Mouse (Mus musculus): ENCODE data around the gene Cacna1b. TPM values are rescaled to one million over a fixed set of nuclear protein-coding genes. Genes with fewer than 3 reads are reported as not detected.

Cacna1b gene
- polyA plus RNA-seq, 1 experiment from 2014 or later = 12.0 TPM

DNA sequence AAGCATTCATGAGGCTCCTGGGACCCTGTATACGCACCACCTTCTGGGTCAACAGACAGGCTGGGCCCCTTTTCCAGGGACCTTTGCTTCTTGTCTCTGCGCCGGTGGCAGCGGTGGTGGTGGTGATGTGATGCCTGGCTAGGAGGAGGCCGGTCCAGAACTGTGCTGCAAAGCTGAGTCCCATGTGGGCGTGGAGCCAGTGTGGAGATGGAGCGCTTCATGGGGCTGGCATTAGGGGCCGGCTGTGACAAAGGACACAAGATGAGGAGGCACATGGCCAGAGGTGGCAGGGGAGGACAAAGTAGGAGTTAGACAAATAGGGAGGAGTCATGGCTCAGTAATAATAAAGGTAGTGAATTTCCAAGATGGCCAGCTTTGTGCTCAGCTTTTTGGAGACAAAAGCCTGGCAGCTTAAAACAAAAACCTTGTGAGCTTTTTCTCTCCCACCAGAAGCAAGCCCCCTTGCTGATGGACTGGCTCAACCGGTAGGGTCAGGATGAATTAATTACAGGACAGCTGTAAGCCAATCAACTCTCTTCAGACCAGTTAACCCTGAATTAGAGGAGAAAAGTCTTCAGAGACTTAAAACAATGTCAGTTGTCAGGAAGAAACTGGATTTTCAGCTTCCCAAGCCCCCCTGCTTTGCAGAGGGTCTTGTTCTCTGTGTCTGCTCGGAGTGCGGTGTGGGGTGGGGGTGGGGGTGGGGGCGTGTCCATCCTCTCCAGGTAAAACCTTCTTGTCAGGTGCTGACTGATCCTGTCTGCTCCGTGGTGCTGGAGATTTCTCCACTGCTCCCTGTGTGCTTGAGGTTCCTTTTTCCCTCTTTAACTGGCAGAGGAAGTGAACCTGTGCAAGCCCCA, 154.8 kb downstream of the Cacna1b start:
- ATAC-seq (ENCODE audit: low FRiP score, low TSS enrichment) (0 out of 2 replicates have a peak, but pooled peaks have one; percentile 27), DNase-seq (peak; percentile 16)
- Histone ChIP-seq H3K9ac (replicated peaks; ENCODE audit: low read length) (no peak overlapping the region), H3K4me2 (ENCODE audit: low read length) (no peak overlapping the region), H3K9me3 (ENCODE audit: control insufficient read depth, low read length) (no peaks in the 10 kb centered on the region), H3K27me3 (ENCODE audit: control insufficient read depth, insufficient read depth, low read length) (no peaks in the 10 kb centered on the region), H3K4me3 (replicated peaks; ENCODE audit: low read depth, low read length) (no peak overlapping the region), H3K4me1 (ENCODE audit: control insufficient read depth, insufficient read depth, low read length) (no peaks in the 10 kb centered on the region), H3K36me3 (ENCODE audit: control insufficient read depth, insufficient read depth, low read length) (peaks cover 68% of the 10 kb centered on the region), H3K27ac (replicated peaks; ENCODE audit: low read depth, low read length) (no peak overlapping the region)
- 20% methylated on average over 13 of the region's 13 CpGs for WGBS

DNA sequence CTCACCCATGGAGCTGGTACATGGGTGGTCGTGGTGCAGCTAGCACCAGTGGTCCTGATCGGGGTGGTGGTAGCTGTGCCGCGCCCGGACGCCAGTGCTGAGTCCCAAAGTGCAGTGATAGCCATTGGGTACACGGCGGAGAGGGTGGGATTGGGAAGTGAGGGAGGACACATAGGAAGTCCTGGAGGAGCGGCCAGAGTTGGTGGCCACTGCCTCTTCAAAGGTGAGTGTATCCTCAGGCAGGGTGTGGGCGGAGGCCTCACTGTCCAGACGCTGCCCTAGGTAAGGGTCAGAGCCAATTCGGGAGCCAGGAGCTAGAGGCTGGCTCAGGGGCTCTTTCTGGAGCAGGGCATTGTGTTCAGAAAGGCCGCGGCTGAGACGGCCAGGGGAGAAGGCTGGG, 156.4 kb downstream of the Cacna1b start:
- H3K4me2 ChIP-seq (ENCODE audit: low read length) = no peak overlapping the region
- WGBS = 90% methylated on average over 15 of the region's 15 CpGs
- no peak overlapping the region for H3K4me3 ChIP-seq (replicated peaks; ENCODE audit: low read depth, low read length)
- DNase-seq = no peak
- H3K4me1 ChIP-seq (ENCODE audit: control insufficient read depth, insufficient read depth, low read length) = no peaks in the 10 kb centered on the region
- no peak for ATAC-seq (ENCODE audit: low FRiP score, low TSS enrichment)
- H3K36me3 ChIP-seq (ENCODE audit: control insufficient read depth, insufficient read depth, low read length) = peaks cover 56% of the 10 kb centered on the region
- H3K9me3 ChIP-seq (ENCODE audit: control insufficient read depth, low read length) = no peaks in the 10 kb centered on the region
- H3K9ac ChIP-seq (replicated peaks; ENCODE audit: low read length) = no peak overlapping the region
- no peaks in the 10 kb centered on the region for H3K27me3 ChIP-seq (ENCODE audit: control insufficient read depth, insufficient read depth, low read length)
- no peak overlapping the region for H3K27ac ChIP-seq (replicated peaks; ENCODE audit: low read depth, low read length)

DNA sequence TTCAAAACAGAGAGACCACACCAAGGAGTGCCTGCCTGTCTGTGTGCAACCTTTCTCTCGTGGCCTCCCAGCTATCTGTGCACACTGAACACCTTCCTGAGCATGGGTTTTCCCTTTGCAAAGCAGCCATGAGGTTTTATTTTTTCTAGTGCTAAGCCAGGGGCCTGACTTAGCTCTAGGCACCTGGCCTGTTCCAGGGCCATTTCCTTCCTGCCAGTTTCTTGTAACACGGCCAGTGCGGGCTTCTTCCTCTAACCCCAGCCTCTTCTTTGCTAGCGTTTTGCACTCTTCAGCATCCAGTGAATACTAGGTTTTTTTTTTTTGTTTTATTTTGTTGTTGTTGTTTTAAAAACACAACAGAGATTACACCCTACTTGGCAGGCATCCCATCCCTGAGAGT, 157.9 kb downstream of the Cacna1b start:
- Histone ChIP-seq H3K27me3 (ENCODE audit: control insufficient read depth, insufficient read depth, low read length) (no peaks in the 10 kb centered on the region), H3K9me3 (ENCODE audit: control insufficient read depth, low read length) (no peaks in the 10 kb centered on the region), H3K4me3 (replicated peaks; ENCODE audit: low read depth, low read length) (no peak overlapping the region), H3K27ac (replicated peaks; ENCODE audit: low read depth, low read length) (no peak overlapping the region), H3K4me1 (ENCODE audit: control insufficient read depth, insufficient read depth, low read length) (no peaks in the 10 kb centered on the region), H3K36me3 (ENCODE audit: control insufficient read depth, insufficient read depth, low read length) (peaks cover 42% of the 10 kb centered on the region), H3K4me2 (ENCODE audit: low read length) (no peak overlapping the region), H3K9ac (replicated peaks; ENCODE audit: low read length) (no peak overlapping the region)
- no peak for ATAC-seq (ENCODE audit: low FRiP score, low TSS enrichment)
- WGBS = 89% methylated on average over 4 of the region's 4 CpGs
- no peak for DNase-seq

DNA sequence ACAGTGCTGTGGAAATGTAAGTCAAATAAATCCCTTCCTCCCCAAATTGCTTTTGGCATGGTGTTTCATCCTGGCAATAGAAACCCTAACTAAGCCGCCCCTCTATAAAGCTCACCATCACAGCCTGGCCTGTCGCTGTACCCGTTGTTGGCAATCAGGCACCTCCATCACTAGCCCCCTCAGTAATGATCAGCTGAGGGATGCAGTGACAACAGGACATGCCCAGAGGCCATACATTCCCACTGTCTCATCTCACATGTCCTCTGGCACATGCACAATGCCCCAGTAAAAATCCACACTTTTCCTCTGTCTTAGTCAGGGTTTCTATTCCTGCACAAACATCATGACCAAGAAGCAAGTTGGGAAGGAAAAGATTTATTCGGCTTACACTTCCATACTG, 173.5 kb downstream of the Cacna1b start:
- ATAC-seq (ENCODE audit: low FRiP score, low TSS enrichment) = no peak
- WGBS = 97% methylated on average over 4 of the region's 4 CpGs

DNA sequence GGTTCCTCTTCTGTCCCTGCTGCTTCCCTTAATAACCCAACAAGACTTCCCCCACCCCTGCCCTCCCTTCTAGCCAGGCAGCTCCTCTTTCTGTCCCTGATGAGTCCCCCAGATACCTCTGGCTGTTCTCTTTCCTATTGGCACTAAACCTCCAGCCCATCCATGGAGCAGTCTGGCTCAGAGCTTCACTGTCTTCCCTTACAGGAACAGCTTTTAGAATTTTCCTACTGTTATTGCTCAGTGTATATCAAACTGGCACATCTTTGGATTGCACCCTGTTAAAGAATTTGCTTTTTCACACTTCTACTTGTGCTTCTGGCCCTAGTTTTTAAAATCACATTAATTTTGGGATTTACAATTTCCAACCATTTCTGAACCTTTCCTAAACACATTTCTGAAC, 175.0 kb downstream of the Cacna1b start:
- Histone ChIP-seq H3K4me1 (ENCODE audit: control insufficient read depth, insufficient read depth, low read length) (no peaks in the 10 kb centered on the region), H3K9me3 (ENCODE audit: control insufficient read depth, low read length) (peaks cover 6% of the 10 kb centered on the region; the same call in 1 of the 2 replicates), H3K9ac (replicated peaks; ENCODE audit: low read length) (no peak overlapping the region), H3K4me2 (ENCODE audit: low read length) (no peak overlapping the region), H3K4me3 (replicated peaks; ENCODE audit: low read depth, low read length) (no peak overlapping the region), H3K27me3 (ENCODE audit: control insufficient read depth, insufficient read depth, low read length) (no peaks in the 10 kb centered on the region), H3K36me3 (ENCODE audit: control insufficient read depth, insufficient read depth, low read length) (no peaks in the 10 kb centered on the region), H3K27ac (replicated peaks; ENCODE audit: low read depth, low read length) (no peak overlapping the region)
- ATAC-seq (ENCODE audit: low FRiP score, low TSS enrichment) (no peak), DNase-seq (no peak)

More for the DNA sequence above, 173.5 kb downstream of the Cacna1b start:
- no peak for DNase-seq
- no peak overlapping the region for H3K4me3 ChIP-seq (replicated peaks; ENCODE audit: low read depth, low read length)
- no peak overlapping the region for H3K4me2 ChIP-seq (ENCODE audit: low read length)
- H3K9ac ChIP-seq (replicated peaks; ENCODE audit: low read length) = no peak overlapping the region
- H3K27me3 ChIP-seq (ENCODE audit: control insufficient read depth, insufficient read depth, low read length) = no peaks in the 10 kb centered on the region
- H3K9me3 ChIP-seq (ENCODE audit: control insufficient read depth, low read length) = peaks cover 6% of the 10 kb centered on the region; the same call in 1 of the 2 replicates
- no peaks in the 10 kb centered on the region for H3K36me3 ChIP-seq (ENCODE audit: control insufficient read depth, insufficient read depth, low read length)
- no peaks in the 10 kb centered on the region for H3K4me1 ChIP-seq (ENCODE audit: control insufficient read depth, insufficient read depth, low read length)
- H3K27ac ChIP-seq (replicated peaks; ENCODE audit: low read depth, low read length) = no peak overlapping the region

DNA sequence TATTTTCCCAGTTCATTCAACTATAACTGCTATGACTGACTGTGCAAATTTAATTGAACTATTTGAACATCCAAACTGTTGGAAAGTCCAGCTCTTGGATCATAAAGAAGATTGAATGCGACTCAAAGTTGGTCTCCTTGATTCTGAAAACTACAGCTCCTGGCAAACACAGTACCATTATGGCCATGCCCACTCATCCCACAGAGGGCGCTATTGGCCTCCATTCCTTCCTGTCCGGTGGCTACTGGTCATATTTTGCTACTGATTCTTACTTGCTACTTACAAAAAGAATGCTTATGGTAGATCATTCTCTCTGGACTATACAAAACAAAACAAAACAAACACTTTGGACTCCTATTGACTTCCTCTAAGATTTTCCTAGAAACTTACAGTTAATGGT, 188.3 kb downstream of the Cacna1b start:
- Histone ChIP-seq H3K9me3 (ENCODE audit: control insufficient read depth, low read length) (no peaks in the 10 kb centered on the region), H3K4me3 (replicated peaks; ENCODE audit: low read depth, low read length) (no peak overlapping the region), H3K4me2 (ENCODE audit: low read length) (no peak overlapping the region), H3K9ac (replicated peaks; ENCODE audit: low read length) (no peak overlapping the region), H3K27ac (replicated peaks; ENCODE audit: low read depth, low read length) (no peak overlapping the region), H3K27me3 (ENCODE audit: control insufficient read depth, insufficient read depth, low read length) (no peaks in the 10 kb centered on the region), H3K4me1 (ENCODE audit: control insufficient read depth, insufficient read depth, low read length) (no peaks in the 10 kb centered on the region), H3K36me3 (ENCODE audit: control insufficient read depth, insufficient read depth, low read length) (no peaks in the 10 kb centered on the region)
- WGBS = 21% methylated on average over 3 of the region's 3 CpGs
- DNase-seq (peak; percentile 70), ATAC-seq (ENCODE audit: low FRiP score, low TSS enrichment) (no peak)

DNA sequence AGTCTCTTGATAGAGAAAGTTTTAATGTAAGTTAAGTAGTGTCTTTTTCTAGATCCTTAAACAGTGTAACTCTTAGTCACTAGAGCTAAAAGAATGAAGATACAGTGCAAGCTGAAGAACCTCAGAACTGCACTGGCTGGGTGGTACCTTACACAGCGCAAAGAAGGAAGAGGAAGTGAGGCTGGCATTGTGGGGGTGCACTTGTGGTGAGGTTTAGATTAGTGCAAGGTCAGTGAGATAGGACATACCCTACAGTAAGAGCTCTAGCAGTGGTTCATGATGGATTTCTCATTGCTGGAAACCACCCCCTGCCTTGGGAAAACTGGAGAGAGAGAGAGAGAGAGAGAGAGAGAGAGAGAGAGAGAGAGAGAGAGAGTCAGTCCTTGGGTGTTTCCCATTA, 192.0 kb downstream of the Cacna1b start:
- no peak overlapping the region for H3K4me2 ChIP-seq (ENCODE audit: low read length)
- DNase-seq (no peak), ATAC-seq (ENCODE audit: low FRiP score, low TSS enrichment) (no peak)
- no peaks in the 10 kb centered on the region for H3K9me3 ChIP-seq (ENCODE audit: control insufficient read depth, low read length)
- no peaks in the 10 kb centered on the region for H3K27me3 ChIP-seq (ENCODE audit: control insufficient read depth, insufficient read depth, low read length)
- H3K4me3 ChIP-seq (replicated peaks; ENCODE audit: low read depth, low read length) = no peak overlapping the region
- no peaks in the 10 kb centered on the region for H3K36me3 ChIP-seq (ENCODE audit: control insufficient read depth, insufficient read depth, low read length)
- WGBS = 84% methylated on average over 1 of the region's 1 CpGs
- no peak overlapping the region for H3K27ac ChIP-seq (replicated peaks; ENCODE audit: low read depth, low read length)
- H3K9ac ChIP-seq (replicated peaks; ENCODE audit: low read length) = no peak overlapping the region
- no peaks in the 10 kb centered on the region for H3K4me1 ChIP-seq (ENCODE audit: control insufficient read depth, insufficient read depth, low read length)

DNA sequence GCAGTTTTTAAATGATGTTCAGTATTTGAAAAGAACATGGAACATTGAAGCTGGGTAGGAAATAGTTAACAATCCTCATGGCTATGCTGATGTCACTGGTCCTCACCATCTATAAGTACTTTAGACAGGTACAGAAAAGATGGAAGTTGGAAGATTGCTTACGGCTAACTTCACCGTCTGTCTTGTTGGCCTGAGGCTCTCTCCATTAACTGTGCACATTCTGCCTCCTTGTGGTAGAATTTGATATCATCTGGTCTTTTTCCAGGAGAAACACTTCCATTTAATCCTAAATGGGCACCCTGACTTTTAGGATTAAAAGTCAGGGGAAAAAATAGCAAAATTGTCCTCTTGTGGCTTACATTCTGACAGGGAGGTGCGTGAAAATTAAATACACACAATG, 194.4 kb downstream of the Cacna1b start:
- H3K4me2 ChIP-seq (ENCODE audit: low read length) = no peak overlapping the region
- H3K9ac ChIP-seq (replicated peaks; ENCODE audit: low read length) = no peak overlapping the region
- no peak overlapping the region for H3K4me3 ChIP-seq (replicated peaks; ENCODE audit: low read depth, low read length)
- no peaks in the 10 kb centered on the region for H3K9me3 ChIP-seq (ENCODE audit: control insufficient read depth, low read length)
- 12% methylated on average over 3 of the region's 3 CpGs for WGBS
- no peaks in the 10 kb centered on the region for H3K36me3 ChIP-seq (ENCODE audit: control insufficient read depth, insufficient read depth, low read length)
- H3K4me1 ChIP-seq (ENCODE audit: control insufficient read depth, insufficient read depth, low read length) = no peaks in the 10 kb centered on the region
- DNase-seq (peak; percentile 88), ATAC-seq (ENCODE audit: low FRiP score, low TSS enrichment) (no peak)
- H3K27me3 ChIP-seq (ENCODE audit: control insufficient read depth, insufficient read depth, low read length) = no peaks in the 10 kb centered on the region
- no peak overlapping the region for H3K27ac ChIP-seq (replicated peaks; ENCODE audit: low read depth, low read length)

Measured in midbrain, embryonic 14.5 days (tissue).